Mouse (Mus musculus) heart, embryonic 14.5 days (tissue): ENCODE measurements around the gene Gpr107. TPM values are rescaled to one million over a fixed set of nuclear protein-coding genes. Genes with fewer than 3 reads are reported as not detected.
A peak's percentile ranks its signal among the peaks of the same experiment; 100 is the strongest.

ENCODE experiments used
- ATAC-seq: fragments of 200-750 bp; cut with Nextera tagmentation; 2 replicates; pipeline ENCODE4 v1.8.0; 2017; ENCODE audit warnings: low read depth, moderate TSS enrichment; ENCODE audit not compliant: insufficient number of reproducible peaks, insufficient read depth, low FRiP score
- H3K27ac ChIP-seq, 2 experiments: fragments of 200-500 bp in 1 of 2; fragments of 300-500 bp in 1 of 2; sonication (generic) in 1 of 2; replicated peaks in 1 of 2; 2 replicates each; pipeline ENCODE4 v1.5.1; 2012 to 2014; ENCODE audit warnings: low read depth in 2 of 2, low read length in 2 of 2, control low read depth in 1 of 2, mild to moderate bottlenecking in 1 of 2, mixed read lengths in 1 of 2; ENCODE audit not compliant: control insufficient read depth in 1 of 2, insufficient read depth in 1 of 2
- H3K27me3 ChIP-seq: fragments of 300-500 bp; sonication (generic); 2 replicates; pipeline ENCODE4 v1.6.1; 2014; ENCODE audit warnings: mild to moderate bottlenecking, low read length, control low read depth; ENCODE audit not compliant: control insufficient read depth, insufficient read depth
- H3K36me3 ChIP-seq: fragments of 300-500 bp; sonication (generic); 2 replicates; pipeline ENCODE4 v1.6.1; 2014; ENCODE audit warnings: mild to moderate bottlenecking, control low read depth, low read length, mixed read lengths; ENCODE audit not compliant: control insufficient read depth, insufficient read depth
- H3K4me1 ChIP-seq, 2 experiments: fragments of 200-500 bp in 1 of 2; fragments of 300-500 bp in 1 of 2; sonication (generic) in 1 of 2; 2 replicates each; pipeline ENCODE4 v1.6.1; 2012 to 2014; ENCODE audit warnings: low read length in 2 of 2, control low read depth in 1 of 2, mixed read lengths in 1 of 2; ENCODE audit not compliant: control insufficient read depth in 2 of 2, insufficient read depth in 2 of 2
- H3K4me2 ChIP-seq: fragments of 300-500 bp; sonication (generic); 2 replicates; pipeline ENCODE4 v1.6.1; 2014; ENCODE audit warnings: mild to moderate bottlenecking, low read length
- H3K4me3 ChIP-seq, 2 experiments: fragments of 200-500 bp in 1 of 2; fragments of 300-500 bp in 1 of 2; sonication (generic) in 1 of 2; 2 replicates each; pipeline ENCODE4 v1.5.1; 2012 to 2014; ENCODE audit warnings: low read length in 2 of 2, mild to moderate bottlenecking in 2 of 2, control low read depth in 1 of 2, low read depth in 1 of 2, moderate library complexity in 1 of 2; ENCODE audit not compliant: control insufficient read depth in 1 of 2, insufficient read depth in 1 of 2
- H3K9ac ChIP-seq: fragments of 300-500 bp; sonication (generic); 2 replicates; pipeline ENCODE4 v1.6.1; 2014; ENCODE audit warnings: mild to moderate bottlenecking, low read length
- H3K9me3 ChIP-seq: fragments of 300-500 bp; sonication (generic); 2 replicates; pipeline ENCODE4 v1.6.1; 2016; ENCODE audit warnings: low read length, control low read depth; ENCODE audit not compliant: control insufficient read depth
- WGBS: fragments of 180-500 bp; shearing (Covaris S2); extraction: QIAGEN DNeasy Blood & Tissue Kit; methylation state at CpG from one replicate; pipeline ENCODE4 v1.1.7; 2014; 5-methylcytosine and 5-hydroxymethylcytosine counted together
- polyA plus RNA-seq: library from polyadenylated mRNA; unstranded; fragments of >200 nt; fragmentation: Nextera tagmentation; extraction: Ambion mirVana; gene quantifications from 2 replicates; pipeline ENCODE4 v1.2.1, GENCODE M21; 2014

The Gpr107 gene
- polyA plus RNA-seq, 1 experiment from 2014 or later: 27.3 TPM

DNA sequence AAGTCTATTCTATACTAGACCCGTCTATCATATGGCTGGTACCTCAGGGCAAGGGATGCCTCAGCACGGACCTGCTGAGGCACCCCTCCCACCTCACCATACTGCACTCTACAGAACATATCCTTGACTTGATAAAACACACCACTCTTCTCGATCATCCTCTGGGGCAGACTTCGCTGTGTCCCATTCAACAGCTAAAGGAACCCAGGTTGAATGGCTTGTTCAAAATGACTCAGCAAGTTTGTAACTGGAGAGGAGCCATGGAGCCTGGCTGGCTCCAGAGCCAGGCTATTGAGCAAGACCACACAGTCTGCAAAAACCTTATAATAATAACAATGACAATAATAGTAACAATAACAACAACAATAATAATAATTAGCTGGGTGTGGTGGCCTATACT lies 24.2 kb upstream of the Gpr107 start:
- WGBS: 53% methylated on average over 4 of the region's 4 CpGs
- no peak overlapping the region for H3K4me2 ChIP-seq
- no peaks in the 10 kb centered on the region for H3K9me3 ChIP-seq
- no peak overlapping the region for H3K9ac ChIP-seq
- no peak overlapping the region for H3K27ac ChIP-seq
- H3K27me3 ChIP-seq: no peaks in the 10 kb centered on the region
- 0 out of 2 replicates have a peak, but pooled peaks cover 4% of the 10 kb centered on the region for H3K36me3 ChIP-seq
- no peak overlapping the region for H3K4me3 ChIP-seq
- peaks cover 47 to 65% of the 10 kb centered on the region in 2 experiments for H3K4me1 ChIP-seq
- no peak for ATAC-seq

DNA sequence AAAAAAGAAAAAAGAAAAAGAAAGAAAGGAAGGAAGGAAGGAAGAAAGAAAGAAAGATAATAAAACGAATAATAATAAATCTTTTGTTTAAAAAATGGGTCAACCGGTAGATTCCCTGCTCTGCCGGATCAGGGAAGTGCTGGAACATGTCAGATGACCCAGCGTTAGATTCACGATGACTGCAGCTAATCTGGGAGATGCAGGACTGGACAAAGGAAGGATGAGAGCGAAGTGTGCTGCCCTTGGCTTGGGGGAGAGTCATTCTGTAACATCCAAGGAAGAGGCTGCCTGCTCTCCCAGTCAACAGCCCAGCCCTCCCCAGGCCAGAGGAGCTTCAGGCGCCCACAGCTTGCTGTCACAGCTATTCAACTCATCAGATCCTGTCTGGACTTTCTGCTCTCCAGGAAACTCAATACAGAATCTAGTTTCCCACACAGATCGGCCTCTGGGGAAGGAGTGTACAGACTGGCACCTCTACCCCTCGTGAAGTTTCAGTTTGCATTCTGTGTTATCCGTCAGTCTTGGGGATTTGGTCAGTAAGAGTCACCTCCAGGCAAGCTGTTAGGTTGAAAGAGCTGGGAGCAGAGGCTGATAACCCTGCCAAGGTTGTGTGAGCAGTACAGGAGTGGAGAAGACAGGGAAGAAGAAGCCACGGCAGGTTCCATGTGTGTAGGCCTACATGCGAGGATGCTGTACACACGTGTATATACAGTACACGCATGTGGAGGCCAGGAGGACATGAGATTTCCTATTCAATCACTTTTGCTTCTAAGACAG lies 22.2 kb upstream of the Gpr107 start:
- Histone ChIP-seq H3K4me2 (no peak overlapping the region), H3K9ac (no peak overlapping the region), H3K27me3 (no peaks in the 10 kb centered on the region), H3K36me3 (no peaks in the 10 kb centered on the region), H3K4me3 (no peak overlapping the region), H3K27ac (peak overlapping the region in 1 of 2 experiments; percentile 66; a peak in 1 of 4 replicates), H3K9me3 (no peaks in the 10 kb centered on the region), H3K4me1 (peaks cover 39 to 55% of the 10 kb centered on the region in 2 experiments)
- ATAC-seq: no peak
- WGBS: 64% methylated on average over 14 of the region's 14 CpGs

DNA sequence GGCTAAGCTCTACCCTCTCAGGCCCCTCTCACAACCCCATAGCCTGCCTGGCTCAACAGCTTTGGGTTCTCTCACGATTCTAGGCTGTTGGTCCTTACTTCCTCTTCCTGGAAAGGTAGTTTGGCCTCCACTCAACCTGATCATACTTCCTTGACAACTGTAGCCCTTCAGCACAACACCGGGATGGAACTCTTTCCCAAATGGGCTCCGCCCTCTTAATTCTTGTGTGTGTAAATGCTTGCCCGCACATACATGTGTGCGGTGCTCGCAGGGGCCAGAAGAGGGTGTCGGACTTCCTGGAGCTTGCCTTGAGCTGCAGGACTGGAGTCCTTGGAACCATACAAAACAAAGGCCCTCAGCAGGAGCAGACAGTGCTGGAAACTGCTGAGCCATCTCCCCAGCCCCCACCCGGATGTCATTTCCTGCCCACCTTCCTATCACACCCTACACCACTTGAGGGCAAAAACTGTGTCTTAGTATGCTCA lies 21.3 kb upstream of the Gpr107 start:
- Histone ChIP-seq H3K4me2 (peak overlapping the region; percentile 2; the same call in 1 of the 2 replicates), H3K27me3 (no peaks in the 10 kb centered on the region), H3K36me3 (no peaks in the 10 kb centered on the region), H3K27ac (peak overlapping the region; percentile 9 to 66; a peak in 3 of 4 replicates), H3K4me1 (peaks cover 40 to 59% of the 10 kb centered on the region in 2 experiments), H3K4me3 (no peak overlapping the region), H3K9me3 (no peaks in the 10 kb centered on the region), H3K9ac (peak overlapping the region; percentile 39; the same call in 1 of the 2 replicates)
- ATAC-seq: no peak
- WGBS: 57% methylated on average over 8 of the region's 8 CpGs

DNA sequence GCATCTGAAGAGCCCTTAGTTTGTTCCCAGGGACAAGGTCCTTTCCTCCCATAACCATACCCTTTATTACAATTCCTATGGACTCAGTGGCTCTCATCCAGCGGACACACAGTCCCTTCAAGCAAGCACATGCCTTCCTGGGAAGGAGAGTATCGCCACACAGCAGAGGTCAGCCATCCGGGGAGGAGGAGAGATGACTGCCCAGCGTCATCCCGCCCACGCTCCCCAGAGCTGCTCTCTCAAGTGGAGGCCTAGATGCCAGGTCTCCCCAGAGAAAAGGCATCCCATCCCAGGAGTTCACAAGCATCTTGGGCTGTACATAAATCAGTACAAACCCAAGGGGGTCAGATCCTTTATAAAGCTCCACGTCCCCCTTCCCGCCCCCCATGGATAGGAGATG lies 19.4 kb upstream of the Gpr107 start:
- H3K4me1 ChIP-seq: peaks cover 41 to 71% of the 10 kb centered on the region in 2 experiments

DNA sequence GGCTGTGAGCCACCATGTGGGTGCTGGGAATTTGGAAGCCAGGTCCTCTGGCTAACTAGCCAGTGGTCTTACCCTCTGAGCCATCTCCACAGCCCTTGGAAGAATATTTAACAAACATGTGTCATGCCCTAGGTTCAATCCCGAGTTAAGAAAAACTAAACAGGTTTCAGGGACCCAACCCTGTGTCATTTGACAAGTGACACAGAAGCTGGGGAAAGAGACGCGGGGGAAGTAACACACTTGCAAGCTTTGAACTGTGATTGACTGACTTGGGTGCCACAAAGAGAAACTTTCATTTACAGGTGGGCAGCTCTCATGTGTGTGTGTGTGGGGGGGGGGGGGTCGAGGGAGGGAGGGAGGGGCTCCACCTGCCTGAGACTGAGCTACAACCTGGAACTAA lies 18.1 kb upstream of the Gpr107 start:
- 87% methylated on average over 3 of the region's 4 CpGs for WGBS
- no peaks in the 10 kb centered on the region for H3K36me3 ChIP-seq
- no peak overlapping the region for H3K9ac ChIP-seq
- no peak overlapping the region for H3K4me3 ChIP-seq
- no peaks in the 10 kb centered on the region for H3K9me3 ChIP-seq
- no peak for ATAC-seq
- H3K4me1 ChIP-seq: peaks cover 38 to 70% of the 10 kb centered on the region in 2 experiments
- H3K4me2 ChIP-seq: no peak overlapping the region
- no peaks in the 10 kb centered on the region for H3K27me3 ChIP-seq
- H3K27ac ChIP-seq: no peak overlapping the region

More for the DNA sequence above, 19.4 kb upstream of the Gpr107 start:
- Histone ChIP-seq H3K4me2 (no peak overlapping the region), H3K36me3 (no peaks in the 10 kb centered on the region), H3K9ac (0 out of 2 replicates have a peak overlapping the region, but pooled peaks have one; percentile 12), H3K4me3 (no peak overlapping the region), H3K9me3 (no peaks in the 10 kb centered on the region), H3K27me3 (no peaks in the 10 kb centered on the region), H3K27ac (peak overlapping the region; percentile 46 to 56)
- WGBS: 25% methylated on average over 8 of the region's 8 CpGs
- no peak for ATAC-seq

DNA sequence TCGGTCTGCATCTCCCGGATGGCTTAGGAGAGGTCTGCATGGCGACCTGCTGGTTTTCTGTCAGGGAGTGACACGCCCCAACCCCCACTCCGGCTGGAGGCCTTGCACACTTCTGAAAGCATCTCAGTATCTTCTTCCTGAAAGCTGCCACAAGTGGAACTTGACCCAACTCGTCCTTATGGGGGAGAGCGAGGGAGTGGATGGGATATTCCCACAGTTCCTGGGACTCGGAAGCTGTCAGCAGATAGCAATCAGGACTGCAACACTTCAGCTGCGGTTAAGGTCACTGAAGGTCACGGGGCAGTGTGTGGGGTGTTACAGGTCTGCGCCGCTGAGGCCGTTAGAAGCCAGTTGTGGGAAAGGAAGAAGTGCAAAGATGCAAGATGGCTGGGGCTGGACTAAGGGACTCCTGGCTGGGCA lies 16.6 kb upstream of the Gpr107 start:
- WGBS: 22% methylated on average over 13 of the region's 13 CpGs
- no peaks in the 10 kb centered on the region for H3K27me3 ChIP-seq
- H3K4me3 ChIP-seq: no peak overlapping the region
- H3K9ac ChIP-seq: no peak overlapping the region; the same call in 1 of the 2 replicates
- ATAC-seq: no peak
- H3K4me1 ChIP-seq: peaks cover 34 to 71% of the 10 kb centered on the region in 2 experiments
- H3K27ac ChIP-seq: peak overlapping the region; percentile 12 to 61
- H3K36me3 ChIP-seq: no peaks in the 10 kb centered on the region
- no peaks in the 10 kb centered on the region for H3K9me3 ChIP-seq
- H3K4me2 ChIP-seq: peak overlapping the region; percentile 9

DNA sequence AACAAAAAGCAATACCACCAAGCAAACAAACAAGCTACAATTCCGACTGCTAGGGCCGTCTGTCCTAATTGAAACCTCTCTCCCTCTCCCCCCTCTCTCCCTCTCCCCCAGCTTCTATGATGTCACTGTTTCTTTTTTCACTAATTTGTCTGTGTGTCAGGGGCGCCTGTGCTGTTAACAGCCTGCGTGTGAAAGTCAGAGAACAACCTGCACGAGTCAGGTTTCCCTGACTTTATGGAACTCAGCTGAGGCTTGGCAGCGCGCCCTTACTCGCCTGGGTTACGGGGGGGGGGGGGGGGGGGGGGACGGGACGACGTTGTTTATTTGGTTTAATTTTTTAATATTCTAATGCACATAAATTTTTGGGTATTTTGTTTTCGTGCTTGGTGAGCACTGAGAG lies 15.8 kb upstream of the Gpr107 start:
- Histone ChIP-seq H3K9me3 (no peaks in the 10 kb centered on the region), H3K27ac (peak overlapping the region; percentile 55 to 61; a peak in 3 of 4 replicates), H3K27me3 (no peaks in the 10 kb centered on the region), H3K4me1 (peaks cover 26 to 66% of the 10 kb centered on the region in 2 experiments), H3K4me2 (no peak overlapping the region), H3K36me3 (no peaks in the 10 kb centered on the region), H3K9ac (no peak overlapping the region; the same call in 1 of the 2 replicates), H3K4me3 (no peak overlapping the region)
- WGBS: 51% methylated on average over 11 of the region's 13 CpGs
- ATAC-seq: no peak
